Mouse (Mus musculus) CH12F3 (cell line): Measurements from ENCODE around the gene Chia1.
"Not testable (repeated sequence)": the region's sequence is repeated elsewhere in the genome, so short reads cannot be mapped to it uniquely, and the experiment has no call there.

Experiments used
- in situ Hi-C: fragments of 300-500 bp; cut with MboI; formaldehyde crosslinking; loops from 2 replicates; pipeline ENCODE4 v1.14.3; 2020; ENCODE audit warnings: low sequenced_read_pairs

Chia1 gene

GRCm38 (mm10) chr3:106112929-106113328 lies at the start of gene Chia1:
Gene Chia1, plus strand, starts transcription at chr3:106113229.
- in situ Hi-C loops = no loop called here

- in situ Hi-C loops = not testable (repeated sequence)
Measured at GRCm38 (mm10) chr3:106067707-106068106, 45.3 kb upstream of the Chia1 start.

GRCm38 (mm10) chr3:106070994-106071393 lies 42.0 kb upstream of the Chia1 start:
- in situ Hi-C loops = no loop called here

- in situ Hi-C loops = no loop called here
Measured at GRCm38 (mm10) chr3:106074824-106075223, 38.2 kb upstream of the Chia1 start.

GRCm38 (mm10) chr3:106126999-106127398 lies 14.0 kb downstream of the Chia1 start:
- in situ Hi-C loops = no loop called here

GRCm38 (mm10) chr3:106128807-106129493 lies 15.9 kb downstream of the Chia1 start:
- in situ Hi-C loops = no loop called here

- in situ Hi-C loops = no loop called here
Measured at GRCm38 (mm10) chr3:106131690-106132089, 18.7 kb downstream of the Chia1 start.

GRCm38 (mm10) chr3:106144081-106144480 lies 31.1 kb downstream of the Chia1 start:
- in situ Hi-C loops = no loop called here

- in situ Hi-C loops = no loop called here
Measured at GRCm38 (mm10) chr3:106154413-106154812, 41.4 kb downstream of the Chia1 start.

- in situ Hi-C loops = no loop called here
Measured at GRCm38 (mm10) chr3:106167464-106167863, 54.4 kb downstream of the Chia1 start, which contains the start of gene Chil3. Gene Chil3, minus strand, starts transcription at chr3:106167564.

GRCm38 (mm10) chr3:106170522-106171053 lies 57.6 kb downstream of the Chia1 start:
- in situ Hi-C loops = no loop called here

- in situ Hi-C loops = no loop called here
Measured at GRCm38 (mm10) chr3:106171135-106171731, 58.2 kb downstream of the Chia1 start.

- in situ Hi-C loops = not testable (repeated sequence)
Measured at GRCm38 (mm10) chr3:106172506-106172905, 59.5 kb downstream of the Chia1 start.

GRCm38 (mm10) chr3:106174971-106175370 lies 61.9 kb downstream of the Chia1 start:
- in situ Hi-C loops = not testable (repeated sequence)

GRCm38 (mm10) chr3:106177509-106178189 lies 64.6 kb downstream of the Chia1 start:
- in situ Hi-C loops = no loop called here
